Mouse (Mus musculus) CH12.LX (cell line): Measurements from ENCODE around the gene Nek11. TPM values are rescaled to one million over a fixed set of nuclear protein-coding genes. Genes with fewer than 3 reads are reported as not detected.

Experiments
- DNase-seq: peaks from one replicate; pipeline ENCODE4 v3.0.0-alpha.2; 2013; ENCODE audit errors: extremely low read depth
- H3K27ac ChIP-seq: 2 replicates; pipeline ENCODE4 v1.5.1; 2012; ENCODE audit warnings: low read depth, mild to moderate bottlenecking, control low read depth, moderate library complexity; ENCODE audit not compliant: insufficient read depth
- H3K27me3 ChIP-seq: replicated peaks from 2 replicates; pipeline ENCODE3; 2012; ENCODE audit warnings: inconsistent platforms
- H3K36me3 ChIP-seq, 2 experiments: replicated peaks in 1 of 2; 2 replicates each; pipeline versions ENCODE3 to v1.6.1; 2012; ENCODE audit warnings: inconsistent platforms in 1 of 2, low read length in 1 of 2, mild to moderate bottlenecking in 1 of 2, mixed read lengths in 1 of 2, moderate library complexity in 1 of 2; ENCODE audit not compliant: control insufficient read depth in 1 of 2, insufficient read depth in 1 of 2
- H3K4me1 ChIP-seq, 2 experiments: 2 replicates each; pipeline ENCODE4 v1.6.1; 2012; ENCODE audit warnings: inconsistent platforms in 1 of 2, moderate library complexity in 1 of 2; ENCODE audit not compliant: insufficient read depth in 2 of 2, control insufficient read depth in 1 of 2
- H3K4me2 ChIP-seq: 2 replicates; pipeline ENCODE4 v1.6.1; 2012; ENCODE audit warnings: low read depth, mild to moderate bottlenecking, control low read depth; ENCODE audit not compliant: poor library complexity, insufficient read depth, severe bottlenecking
- H3K4me3 ChIP-seq, 3 experiments: fragments of 150-350 bp in 1 of 3; sonication (generic) in 1 of 3; replicated peaks in 1 of 3; 2 replicates each; pipeline versions ENCODE3 to v1.5.1; 2011 to 2012; ENCODE audit warnings: low read depth in 2 of 3, low read length in 2 of 3, mild to moderate bottlenecking in 2 of 3, moderate library complexity in 2 of 3, control low read depth in 1 of 3, improper control_type of control experiment in 1 of 3, inconsistent platforms in 1 of 3, mixed read lengths in 1 of 3; ENCODE audit not compliant: poor library complexity in 1 of 3
- H3K79me2 ChIP-seq: replicated peaks from 2 replicates; pipeline ENCODE4 v1.6.1; 2012; ENCODE audit warnings: mild to moderate bottlenecking, moderate library complexity; ENCODE audit not compliant: control insufficient read depth, poor library complexity, insufficient read depth, severe bottlenecking; ENCODE audit errors: extremely low read depth
- H3K9ac ChIP-seq: 2 replicates; pipeline ENCODE4 v1.6.1; 2012; ENCODE audit warnings: low read depth, mild to moderate bottlenecking, control low read depth, moderate library complexity; ENCODE audit not compliant: insufficient read depth
- H3K9me3 ChIP-seq: replicated peaks from 2 replicates; pipeline ENCODE3; 2012; ENCODE audit warnings: low read length, inconsistent platforms, mixed read lengths
- E2F4 ChIP-seq: IDR thresholded peaks from 2 replicates; pipeline ENCODE4 v1.6.1; 2011; ENCODE audit warnings: low read depth, low read length, improper control_type of control experiment; ENCODE audit not compliant: insufficient replicate concordance
- ETS1 ChIP-seq: conservative IDR thresholded peaks from 2 replicates; pipeline ENCODE4 v1.6.1; 2012; ENCODE audit warnings: low read depth, mild to moderate bottlenecking, inconsistent platforms, low read length, improper control_type of control experiment, moderate library complexity
- GABPA ChIP-seq: IDR thresholded peaks from 2 replicates; pipeline ENCODE4 v1.6.1; 2012; ENCODE audit warnings: low read depth, low read length, improper control_type of control experiment, inconsistent platforms; ENCODE audit not compliant: insufficient replicate concordance
- IRF4 ChIP-seq: IDR thresholded peaks from 2 replicates; pipeline ENCODE4 v1.6.1; 2014; ENCODE audit warnings: low read depth, mild to moderate bottlenecking, inconsistent platforms, low read length, improper control_type of control experiment
- JUN ChIP-seq: IDR thresholded peaks from 2 replicates; pipeline ENCODE4 v1.6.1; 2011; ENCODE audit warnings: low read depth, mild to moderate bottlenecking, low read length, improper control_type of control experiment, moderate library complexity; ENCODE audit not compliant: insufficient read depth
- KAT2A ChIP-seq: IDR thresholded peaks from 2 replicates; pipeline ENCODE4 v1.6.1; 2012; ENCODE audit warnings: low read length, improper control_type of control experiment, inconsistent platforms; ENCODE audit not compliant: insufficient replicate concordance
- MYC ChIP-seq: IDR thresholded peaks from 2 replicates; pipeline ENCODE4 v1.6.1; 2011; ENCODE audit warnings: low read depth, mild to moderate bottlenecking, improper control_type of control experiment, low read length
- PAX5 ChIP-seq: IDR thresholded peaks from 2 replicates; pipeline ENCODE4 v1.6.1; 2012; ENCODE audit warnings: low read length, inconsistent platforms, mixed read lengths
- POLR2A ChIP-seq: IDR thresholded peaks from 2 replicates; pipeline ENCODE4 v1.6.1; 2011; ENCODE audit warnings: low read depth, mild to moderate bottlenecking, improper control_type of control experiment, low read length
- RAD21 ChIP-seq: IDR thresholded peaks from 2 replicates; pipeline ENCODE4 v1.6.1; 2011; ENCODE audit warnings: low read depth, mild to moderate bottlenecking, low read length, improper control_type of control experiment, moderate library complexity
- RCOR1 ChIP-seq: conservative IDR thresholded peaks from 2 replicates; pipeline ENCODE4 v1.6.1; 2012; ENCODE audit warnings: low read depth, mild to moderate bottlenecking, inconsistent platforms, low read length, improper control_type of control experiment
- SIN3A ChIP-seq: IDR thresholded peaks from 2 replicates; pipeline ENCODE4 v1.6.1; 2012; ENCODE audit warnings: low read length, improper control_type of control experiment, inconsistent platforms
- TBP ChIP-seq: conservative IDR thresholded peaks from 2 replicates; pipeline ENCODE4 v1.6.1; 2011; ENCODE audit warnings: low read depth, low read length, improper control_type of control experiment
- ZMIZ1 ChIP-seq: IDR thresholded peaks from 2 replicates; pipeline ENCODE4 v1.6.1; 2012; ENCODE audit warnings: low read depth, mild to moderate bottlenecking, inconsistent platforms, low read length, improper control_type of control experiment
- dilution Hi-C: fragments of 300-500 bp; cut with MboI; formaldehyde crosslinking; loops from 2 replicates; pipeline ENCODE4 v1.14.3; 2020; ENCODE audit warnings: low sequenced_read_pairs; ENCODE audit not compliant: extremely low pct_unique_long_range_greater_than_20kb, extremely low pct_ligation_motif_present
- in situ Hi-C: fragments of 300-500 bp; cut with MboI; formaldehyde crosslinking; loops from 3 replicates; pipeline ENCODE4 v1.14.3; 2019; ENCODE audit warnings: low sequenced_read_pairs, low pct_ligation_motif_present, low pct_unique_long_range_greater_than_20kb, mixed read lengths
- polyA plus RNA-seq: library from polyadenylated mRNA; unstranded; fragments of >175 nt; gene quantifications from 2 replicates; pipeline ENCODE4 v1.2.1, GENCODE M21; 2012; ENCODE audit warnings: low read depth; ENCODE audit not compliant: insufficient read length
- total RNA-seq, 2 experiments: library from RNA; depleted of rRNA; stranded (reverse); fragments of 300-350 nt in 1 of 2; fragments of >200 nt in 1 of 2; gene quantifications; 2 replicates each; pipeline ENCODE4 v1.2.3; 2012 to 2014

Nek11 gene
- total and polyA plus RNA-seq, 3 experiments = 0.17 to 0.32 TPM; not detected in 1

DNA sequence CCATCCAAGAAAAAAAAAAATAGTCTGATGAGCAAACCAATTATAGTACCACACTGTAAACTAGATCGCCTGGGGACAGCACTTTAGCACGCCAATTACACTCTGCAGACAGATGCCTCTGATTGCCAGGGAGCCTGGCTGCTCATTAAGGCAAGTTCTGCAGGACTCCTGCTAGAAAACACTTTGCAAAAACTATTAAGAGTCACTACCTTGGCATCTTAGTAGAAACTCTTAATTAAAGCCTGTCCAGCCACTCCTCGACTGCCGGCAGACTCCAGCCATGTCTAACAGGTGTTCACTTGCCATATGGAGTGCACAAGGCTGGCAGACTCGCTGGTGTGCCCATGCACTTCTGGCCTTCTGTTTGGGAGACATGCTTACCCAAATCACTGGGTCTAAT is 46.3 kb downstream of the Nek11 start:
- Histone ChIP-seq H3K4me3 (no peak overlapping the region), H3K79me2 (no peaks in the 10 kb centered on the region), H3K27me3 (no peaks in the 10 kb centered on the region), H3K9me3 (peaks cover 2% of the 10 kb centered on the region), H3K4me1 (no peaks in the 10 kb centered on the region), H3K27ac (no peak overlapping the region), H3K9ac (no peak overlapping the region), H3K4me2 (no peak overlapping the region), H3K36me3 (no peaks in the 10 kb centered on the region)
- dilution Hi-C loops = no loop called here
- DNase-seq = no peak
- TF ChIP-seq TBP (no peak), RAD21 (no peak)
- in situ Hi-C loops = no loop called here

DNA sequence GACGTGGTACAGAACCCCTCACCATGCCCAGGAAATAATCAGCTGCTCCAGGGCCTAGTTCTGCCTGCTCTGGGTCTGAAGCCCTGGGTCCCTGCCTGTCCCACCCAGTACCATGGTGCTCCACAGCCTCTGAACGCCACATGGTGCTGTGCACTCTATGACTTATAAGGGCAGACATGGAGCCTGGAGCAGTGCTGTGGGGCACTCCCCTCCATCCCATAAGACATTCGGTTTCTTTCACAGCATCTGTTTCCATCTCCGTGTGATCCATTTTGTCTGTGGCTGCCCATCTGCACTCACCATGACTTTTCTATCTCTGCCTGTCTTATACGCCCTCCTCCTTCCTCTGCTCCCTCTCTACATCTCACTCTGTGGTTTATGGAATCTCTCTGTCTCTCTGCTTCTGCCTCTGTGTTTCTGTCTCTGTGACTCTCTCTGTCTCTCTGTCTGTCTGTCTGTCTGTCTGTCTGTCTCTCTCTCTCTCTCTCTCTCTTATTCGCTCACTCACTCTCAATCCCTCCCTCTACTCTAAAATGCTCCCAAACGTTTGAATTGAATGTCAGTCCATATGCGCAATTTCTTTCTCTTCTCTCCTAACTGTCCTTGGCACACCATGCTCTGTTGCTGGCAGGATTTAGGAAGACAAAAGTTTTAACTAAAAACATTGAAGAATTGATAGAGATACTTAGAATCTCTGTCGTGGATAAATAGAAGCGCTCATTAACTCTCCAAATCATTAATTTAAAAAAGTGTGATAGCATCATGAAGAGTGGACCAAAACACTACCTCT is 46.9 kb downstream of the Nek11 start:
- no peak overlapping the region for H3K9ac ChIP-seq
- H3K4me1 ChIP-seq = no peaks in the 10 kb centered on the region
- dilution Hi-C loops (no loop called here), in situ Hi-C loops (no loop called here)
- no peak overlapping the region for H3K4me2 ChIP-seq
- H3K79me2 ChIP-seq = no peaks in the 10 kb centered on the region
- DNase-seq = no peak
- no peak overlapping the region for H3K27ac ChIP-seq
- H3K36me3 ChIP-seq = no peaks in the 10 kb centered on the region
- TF ChIP-seq GABPA (no peak), JUN (no peak), MYC (no peak), SIN3A (no peak), KAT2A (no peak), IRF4 (no peak), E2F4 (no peak), ZMIZ1 (no peak), RCOR1 (no peak), PAX5 (no peak), ETS1 (no peak), POLR2A (no peak)
- H3K9me3 ChIP-seq = peaks cover 5% of the 10 kb centered on the region
- no peaks in the 10 kb centered on the region for H3K27me3 ChIP-seq
- H3K4me3 ChIP-seq = no peak overlapping the region
